Mouse (Mus musculus) heart, adult 2 months (tissue): ENCODE data around the gene Itpr2. TPM values are rescaled to one million over a fixed set of nuclear protein-coding genes. Genes with fewer than 3 reads are reported as not detected.

ENCODE experiments used
- DNase-seq, 2 experiments: peaks; one replicate each; pipeline ENCODE4 v3.0.0; 2021
- H3K27ac ChIP-seq: fragments of 200-600 bp; 2 replicates; pipeline ENCODE4 v1.8.1; 2022
- H3K27me3 ChIP-seq: fragments of 200-500 bp; 2 replicates; pipeline ENCODE4 v1.6.1; 2012; ENCODE audit warnings: mild to moderate bottlenecking, low read length, inconsistent platforms, mixed read lengths; ENCODE audit not compliant: control insufficient read depth, insufficient read depth
- H3K36me3 ChIP-seq: fragments of 200-500 bp; 2 replicates; pipeline ENCODE4 v1.6.1; 2012; ENCODE audit warnings: low read length, inconsistent platforms; ENCODE audit not compliant: control insufficient read depth, insufficient read depth
- H3K4me1 ChIP-seq: fragments of 200-500 bp; 2 replicates; pipeline ENCODE4 v1.6.1; 2011; ENCODE audit warnings: low read length; ENCODE audit not compliant: control insufficient read depth, insufficient read depth
- H3K4me3 ChIP-seq: fragments of 200-600 bp; 2 replicates; pipeline ENCODE4 v1.8.1; 2022
- H3K79me2 ChIP-seq: fragments of 200-500 bp; replicated peaks from 2 replicates; pipeline ENCODE4 v1.6.1; 2012; ENCODE audit warnings: mild to moderate bottlenecking, inconsistent platforms, low read length, moderate library complexity, mixed read lengths; ENCODE audit not compliant: control insufficient read depth, insufficient read depth
- H3K9ac ChIP-seq: fragments of 200-500 bp; 2 replicates; pipeline ENCODE4 v1.6.1; 2012; ENCODE audit warnings: low read depth, mild to moderate bottlenecking, control low read depth, inconsistent platforms, low read length, mixed read lengths
- CTCF ChIP-seq: fragments of 200-600 bp; IDR thresholded peaks from 2 replicates; pipeline ENCODE4 v1.8.1; 2022; ENCODE audit warnings: antibody characterized with exemption, mild to moderate bottlenecking, moderate library complexity
- EP300 ChIP-seq: fragments of 200-500 bp; IDR thresholded peaks from 2 replicates; pipeline ENCODE4 v1.6.1; 2011; ENCODE audit warnings: low read depth, low read length, control low read depth; ENCODE audit not compliant: insufficient read depth
- POLR2A ChIP-seq: fragments of 200-500 bp; IDR thresholded peaks from 2 replicates; pipeline ENCODE4 v1.6.1; 2011; ENCODE audit warnings: mild to moderate bottlenecking, low read depth, low read length, control low read depth; ENCODE audit not compliant: insufficient read depth
- WGBS: fragments of 180-500 bp; shearing (Covaris S2); methylation state at CpG from one replicate; pipeline ENCODE4 v1.1.7; 2018; 5-methylcytosine and 5-hydroxymethylcytosine counted together
- intact Hi-C: fragments of 180-260 bp; cut with DNase I; formaldehyde crosslinking; loops from one replicate; pipeline ENCODE4 v1.15.1; 2025
- polyA plus RNA-seq: library from polyadenylated mRNA; depleted of rRNA; stranded (reverse); fragments of >200 nt; gene quantifications from 2 replicates; pipeline ENCODE4 v1.2.3, GENCODE M21; 2012
- total RNA-seq, 2 experiments: library from RNA; stranded (reverse); gene quantifications; 2 replicates each; pipeline ENCODE4 v1.2.3; 2021

The Itpr2 gene
- total and polyA plus RNA-seq, 3 experiments = 6.6 to 23.7 (median 20.1) TPM

DNA sequence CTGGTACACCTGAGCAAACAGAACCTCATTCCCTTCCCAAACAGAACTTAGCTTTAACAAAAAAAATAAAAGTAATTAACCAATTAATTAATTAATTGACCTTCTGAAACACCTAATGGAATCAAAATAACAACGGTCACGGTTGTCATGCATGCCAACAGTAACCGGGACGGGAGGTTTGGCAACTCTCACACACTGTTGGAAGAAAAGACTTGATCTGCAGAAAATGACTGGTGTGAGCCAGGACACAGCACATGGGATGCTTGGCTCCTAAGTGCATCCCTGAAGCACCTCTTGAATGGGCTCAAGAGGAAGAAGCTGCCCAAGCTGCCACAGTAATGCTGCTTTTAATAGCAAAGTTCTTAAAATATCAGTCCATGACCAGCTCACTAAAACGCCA, 161.1 kb downstream of the Itpr2 start:
- Histone ChIP-seq H3K4me3 (no peak overlapping the region), H3K36me3 (no peaks in the 10 kb centered on the region; the same call in 1 of the 2 replicates), H3K9ac (no peak overlapping the region), H3K4me1 (no peaks in the 10 kb centered on the region), H3K27ac (no peak overlapping the region), H3K27me3 (no peaks in the 10 kb centered on the region), H3K79me2 (no peaks in the 10 kb centered on the region)
- TF ChIP-seq EP300 (no peak), CTCF (no peak), POLR2A (no peak)
- intact Hi-C loops = no loop called here
- 58% methylated on average over 5 of the region's 5 CpGs for WGBS
- DNase-seq = no peak

DNA sequence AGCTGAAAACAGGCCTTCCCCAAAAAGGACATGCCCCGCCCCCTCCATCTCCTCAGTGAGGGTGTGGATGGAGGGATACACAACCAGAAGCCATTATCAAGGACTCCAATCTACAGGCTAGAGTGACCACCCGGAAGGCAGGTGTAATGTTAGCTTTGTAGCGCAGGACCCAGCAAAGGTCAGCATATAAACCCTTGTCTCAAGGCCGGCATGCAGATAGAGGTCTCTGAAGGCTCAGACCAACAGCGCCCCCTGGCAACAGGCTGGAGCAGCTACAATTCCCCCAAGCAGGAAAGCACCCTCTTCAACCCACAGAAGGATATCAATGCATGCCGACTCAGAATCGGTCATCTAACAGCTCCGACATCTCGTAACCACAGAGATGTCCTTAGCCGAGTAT, 162.2 kb downstream of the Itpr2 start:
- Histone ChIP-seq H3K36me3 (no peaks in the 10 kb centered on the region; the same call in 1 of the 2 replicates), H3K9ac (no peak overlapping the region), H3K27ac (no peak overlapping the region), H3K4me1 (no peaks in the 10 kb centered on the region), H3K79me2 (no peaks in the 10 kb centered on the region), H3K4me3 (no peak overlapping the region), H3K27me3 (no peaks in the 10 kb centered on the region)
- intact Hi-C loops = loop anchor here (5.0 kb wide), 1 partner anchor 507 kb away; no protein-coding TSS in a partner anchor
- TF ChIP-seq CTCF (peak; percentile 74), POLR2A (no peak), EP300 (0 out of 2 replicates have a peak, but pooled peaks have one; percentile 28)
- peak; percentile 39 to 56 for DNase-seq
- WGBS = 65% methylated on average over 10 of the region's 10 CpGs

DNA sequence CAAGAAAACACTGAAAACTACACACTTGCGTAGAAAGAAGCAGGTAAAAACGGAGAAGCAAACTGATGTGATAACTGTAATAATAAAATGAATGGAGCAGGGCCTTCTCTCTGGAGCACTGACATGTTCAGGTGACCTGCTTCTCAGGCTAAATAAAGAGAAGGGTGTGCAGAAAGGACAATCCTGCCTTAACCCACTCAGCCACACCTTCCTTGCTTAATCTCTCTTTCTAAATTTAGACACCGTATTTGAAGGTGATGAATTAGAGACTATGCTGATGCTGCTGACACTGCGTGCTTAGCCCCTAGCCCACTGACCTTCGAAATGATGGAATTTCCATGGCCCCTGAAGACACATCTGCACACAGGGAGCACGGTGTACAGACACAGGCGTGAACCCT, 164.8 kb downstream of the Itpr2 start:
- H3K79me2 ChIP-seq = no peaks in the 10 kb centered on the region
- H3K36me3 ChIP-seq = no peaks in the 10 kb centered on the region; the same call in 1 of the 2 replicates
- no peak overlapping the region for H3K9ac ChIP-seq
- no peak overlapping the region for H3K4me3 ChIP-seq
- intact Hi-C loops = loop anchor here (5.0 kb wide), 1 partner anchor 505 kb away; no protein-coding TSS in a partner anchor
- H3K4me1 ChIP-seq = no peaks in the 10 kb centered on the region
- H3K27ac ChIP-seq = no peak overlapping the region
- TF ChIP-seq EP300 = no peak
- no peak for DNase-seq
- 66% methylated on average over 7 of the region's 7 CpGs for WGBS
- no peaks in the 10 kb centered on the region for H3K27me3 ChIP-seq

DNA sequence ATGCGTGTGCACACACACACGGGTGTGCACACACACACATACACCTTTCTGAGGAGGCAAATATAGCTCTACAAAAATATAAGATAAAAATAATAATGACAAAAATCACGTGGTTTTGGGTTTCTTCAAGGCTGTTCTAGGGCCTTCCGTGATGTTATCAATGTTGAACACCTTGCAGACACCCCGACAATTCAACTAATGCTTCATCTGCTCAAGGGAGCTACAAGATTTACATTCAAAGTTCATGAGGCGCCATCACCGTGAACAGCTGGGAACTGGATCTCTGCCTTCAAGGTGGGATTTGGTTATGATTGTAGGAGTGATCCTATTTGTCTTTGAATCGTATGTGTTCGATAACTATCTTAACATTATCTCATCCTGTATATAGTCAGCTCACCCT, 166.8 kb downstream of the Itpr2 start:
- TF ChIP-seq EP300 = no peak
- no peak for TF ChIP-seq CTCF
- TF ChIP-seq POLR2A = no peak
- Histone ChIP-seq H3K9ac (no peak overlapping the region), H3K36me3 (no peaks in the 10 kb centered on the region; the same call in 1 of the 2 replicates), H3K4me3 (no peak overlapping the region), H3K27me3 (no peaks in the 10 kb centered on the region), H3K27ac (no peak overlapping the region), H3K4me1 (peaks cover 4% of the 10 kb centered on the region), H3K79me2 (no peaks in the 10 kb centered on the region)
- intact Hi-C loops = loop anchor here (5.0 kb wide), 1 partner anchor 503 kb away; no protein-coding TSS in a partner anchor
- 97% methylated on average over 9 of the region's 9 CpGs for WGBS
- DNase-seq = no peak

DNA sequence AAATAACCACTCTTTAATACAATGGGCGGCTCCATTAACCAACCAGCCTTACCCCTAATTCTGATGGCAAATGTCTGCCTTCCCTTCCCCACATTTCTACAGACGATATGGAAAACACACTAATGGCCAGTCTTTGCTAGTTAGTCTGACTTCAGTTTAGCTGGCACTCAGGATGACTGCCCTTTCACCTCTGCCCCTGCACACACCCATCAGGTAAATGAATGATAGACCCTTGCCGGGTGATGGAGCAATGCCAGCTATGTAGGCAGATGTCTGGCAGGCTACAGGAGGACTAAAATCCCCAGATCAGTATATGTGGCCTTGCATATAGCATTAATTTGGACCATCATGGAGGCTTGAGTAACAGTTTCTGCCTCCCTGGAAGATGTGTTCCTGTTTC, 168.5 kb downstream of the Itpr2 start:
- Histone ChIP-seq H3K27me3 (no peaks in the 10 kb centered on the region), H3K27ac (no peak overlapping the region), H3K4me1 (peaks cover 4% of the 10 kb centered on the region), H3K79me2 (no peaks in the 10 kb centered on the region), H3K9ac (no peak overlapping the region), H3K4me3 (no peak overlapping the region), H3K36me3 (no peaks in the 10 kb centered on the region; the same call in 1 of the 2 replicates)
- 97% methylated on average over 3 of the region's 3 CpGs for WGBS
- intact Hi-C loops = no loop called here
- no peak for DNase-seq
- TF ChIP-seq POLR2A (no peak), CTCF (no peak), EP300 (no peak)

DNA sequence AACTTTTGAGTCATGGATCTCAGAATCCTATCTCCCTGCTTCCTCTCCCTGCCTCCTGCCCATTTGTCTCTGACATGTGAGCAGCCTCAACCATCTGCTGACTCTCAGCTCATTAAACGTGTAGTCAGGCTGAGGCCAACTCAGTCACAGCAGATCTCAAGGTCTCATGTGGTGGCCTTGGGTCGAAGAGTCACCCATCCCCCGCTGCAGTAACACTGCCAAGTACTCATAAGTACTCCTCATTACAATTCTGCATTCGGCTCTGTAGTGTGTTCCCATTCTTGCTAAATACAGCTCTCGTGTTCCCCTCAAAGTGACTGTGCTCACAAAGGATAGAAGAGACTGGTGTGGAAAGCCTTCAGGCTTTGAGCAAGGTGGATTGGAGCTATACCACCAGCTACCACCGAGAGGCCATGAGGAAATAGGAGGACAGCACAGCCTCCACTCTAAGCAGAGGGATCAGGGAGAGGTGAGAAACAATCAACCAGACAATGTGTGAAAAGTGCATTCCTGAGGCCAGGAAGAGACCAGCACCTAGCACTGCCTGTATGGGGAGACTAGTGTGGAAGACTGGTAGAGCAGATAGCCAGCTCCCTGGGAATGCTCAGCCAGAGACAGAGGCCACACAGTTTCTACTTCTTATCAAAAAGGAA, 170.9 kb downstream of the Itpr2 start:
- intact Hi-C loops = no loop called here
- no peak overlapping the region for H3K27ac ChIP-seq
- no peak overlapping the region for H3K4me3 ChIP-seq
- TF ChIP-seq POLR2A (no peak), EP300 (no peak), CTCF (no peak)
- 53% methylated on average over 6 of the region's 6 CpGs for WGBS
- H3K36me3 ChIP-seq = no peaks in the 10 kb centered on the region
- H3K27me3 ChIP-seq = no peaks in the 10 kb centered on the region
- peaks cover 4% of the 10 kb centered on the region for H3K4me1 ChIP-seq
- H3K79me2 ChIP-seq = no peaks in the 10 kb centered on the region
- DNase-seq = no peak
- no peak overlapping the region for H3K9ac ChIP-seq
